Mouse (Mus musculus) regulatory T cell (primary cell): ENCODE data around the gene Shroom3.
"Not testable (repeated sequence)": the region's sequence is repeated elsewhere in the genome, so short reads cannot be mapped to it uniquely, and the experiment has no call there.

Experiments
- in situ Hi-C: fragments of 300-600 bp; cut with MboI, MseI; formaldehyde crosslinking; loops from one replicate; pipeline ENCODE4 v1.15.1; 2025; ENCODE audit warnings: high pct_unique_total_duplicates

Gene Shroom3

DNA sequence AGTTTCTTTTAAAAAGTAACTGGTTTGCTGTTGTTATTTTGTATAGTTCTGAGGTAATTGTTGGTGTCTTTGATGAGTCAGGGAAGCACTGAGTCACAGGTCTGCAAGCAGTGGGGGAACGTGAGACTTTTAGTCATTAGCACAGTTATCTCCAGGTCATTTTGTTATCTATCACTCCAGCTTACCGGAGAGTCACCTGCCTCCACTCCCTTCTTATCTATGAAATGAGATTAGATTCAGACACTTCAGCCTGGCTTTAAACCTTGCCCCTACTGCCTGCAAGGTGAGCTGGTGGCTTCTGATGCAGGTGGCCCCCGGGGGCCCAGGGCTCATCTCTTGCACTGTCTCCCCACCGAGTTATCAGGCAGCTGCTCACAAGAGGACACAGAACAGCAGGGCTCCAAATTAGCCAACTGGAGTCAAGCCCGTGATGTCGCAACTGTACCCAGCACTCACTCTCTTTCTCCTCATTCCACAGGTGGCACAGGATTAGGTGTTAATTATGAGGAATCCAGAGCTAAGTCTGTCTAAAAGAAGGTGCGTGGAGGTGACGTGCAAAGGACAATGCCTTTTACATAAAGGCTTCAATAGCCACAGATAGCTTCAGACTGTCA lies 205.5 kb downstream of the Shroom3 start:
- in situ Hi-C loops = no loop called here

DNA sequence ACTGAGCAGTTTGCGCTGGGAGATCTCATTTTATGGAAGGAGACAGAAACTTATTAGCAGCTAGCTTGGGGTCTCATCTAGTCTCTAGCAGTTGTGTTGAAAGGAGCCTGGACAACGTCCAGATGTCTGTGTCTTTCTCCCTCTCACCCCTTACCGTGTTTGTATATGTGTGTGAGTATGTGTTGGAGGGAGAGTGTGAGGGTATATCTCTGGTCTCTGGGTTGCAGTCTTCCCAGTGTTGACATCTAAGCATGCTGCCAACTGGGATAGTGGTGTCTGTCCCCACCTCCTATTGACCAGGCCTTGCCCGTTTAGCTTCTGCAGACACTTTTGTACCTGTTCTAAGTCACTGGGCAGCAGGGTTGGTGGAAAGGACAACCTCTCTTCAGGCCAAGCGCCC lies 207.7 kb downstream of the Shroom3 start:
- in situ Hi-C loops = no loop called here

DNA sequence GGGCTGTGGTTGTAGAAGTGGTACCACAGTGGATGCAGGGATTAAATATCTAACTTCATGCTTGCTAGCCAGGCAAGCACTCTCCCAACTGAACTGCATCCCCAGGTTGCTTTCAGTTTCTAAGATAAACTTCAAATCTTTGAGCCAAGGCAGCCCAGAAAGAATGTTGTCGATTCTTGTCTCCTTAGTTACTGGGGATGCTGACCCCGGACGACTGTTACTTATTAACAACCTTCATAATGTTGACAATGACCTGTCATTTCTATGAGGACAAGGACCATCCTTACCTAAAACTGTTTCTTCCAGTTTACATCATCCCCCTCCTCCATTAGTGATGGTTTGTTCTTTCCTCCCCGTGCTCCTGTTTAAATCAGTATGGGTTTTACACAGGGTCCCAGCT lies 210.0 kb downstream of the Shroom3 start:
- in situ Hi-C loops = no loop called here

DNA sequence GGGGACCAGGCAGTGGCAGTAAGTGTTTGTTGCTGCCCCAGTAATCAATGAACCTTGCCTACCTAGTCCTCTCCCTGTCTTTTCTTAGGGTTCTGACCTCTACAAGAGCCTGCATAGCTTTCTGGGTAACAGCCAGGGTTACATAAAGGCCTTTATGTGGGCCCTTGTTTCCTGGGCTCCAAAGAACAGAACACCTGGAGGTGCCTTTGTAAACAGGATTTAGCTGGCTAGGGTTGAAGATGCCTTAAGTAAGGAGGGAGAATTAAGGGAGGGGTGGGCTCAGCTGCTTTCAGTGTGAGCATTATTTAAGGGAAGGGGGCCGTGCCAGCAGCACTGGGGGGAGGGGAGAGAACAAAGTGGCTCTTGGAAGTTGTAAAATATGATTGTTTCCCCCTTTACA lies 210.5 kb downstream of the Shroom3 start:
- in situ Hi-C loops = no loop called here

DNA sequence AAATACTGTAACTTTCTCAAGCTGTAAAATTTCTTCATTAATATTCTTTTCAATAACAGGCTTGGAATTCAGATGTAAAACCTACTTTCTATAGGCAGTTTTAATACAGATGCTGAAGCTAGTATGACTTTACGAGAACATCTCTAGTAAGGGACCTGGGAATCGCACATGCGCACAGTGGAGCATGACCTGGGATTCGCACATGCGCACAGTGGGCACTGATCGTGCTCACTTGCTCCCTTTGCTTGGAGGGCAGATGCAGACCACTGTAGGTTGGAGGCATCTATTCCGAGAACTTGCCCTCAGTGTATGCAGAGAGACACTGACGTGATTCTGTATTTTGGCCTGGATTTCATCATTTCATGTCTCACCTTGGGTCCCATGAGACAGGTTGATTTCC lies 212.6 kb downstream of the Shroom3 start:
- in situ Hi-C loops = no loop called here

GRCm38 (mm10) chr5:92896725-92897280 lies 213.6 kb downstream of the Shroom3 start:
- in situ Hi-C loops = no loop called here

DNA sequence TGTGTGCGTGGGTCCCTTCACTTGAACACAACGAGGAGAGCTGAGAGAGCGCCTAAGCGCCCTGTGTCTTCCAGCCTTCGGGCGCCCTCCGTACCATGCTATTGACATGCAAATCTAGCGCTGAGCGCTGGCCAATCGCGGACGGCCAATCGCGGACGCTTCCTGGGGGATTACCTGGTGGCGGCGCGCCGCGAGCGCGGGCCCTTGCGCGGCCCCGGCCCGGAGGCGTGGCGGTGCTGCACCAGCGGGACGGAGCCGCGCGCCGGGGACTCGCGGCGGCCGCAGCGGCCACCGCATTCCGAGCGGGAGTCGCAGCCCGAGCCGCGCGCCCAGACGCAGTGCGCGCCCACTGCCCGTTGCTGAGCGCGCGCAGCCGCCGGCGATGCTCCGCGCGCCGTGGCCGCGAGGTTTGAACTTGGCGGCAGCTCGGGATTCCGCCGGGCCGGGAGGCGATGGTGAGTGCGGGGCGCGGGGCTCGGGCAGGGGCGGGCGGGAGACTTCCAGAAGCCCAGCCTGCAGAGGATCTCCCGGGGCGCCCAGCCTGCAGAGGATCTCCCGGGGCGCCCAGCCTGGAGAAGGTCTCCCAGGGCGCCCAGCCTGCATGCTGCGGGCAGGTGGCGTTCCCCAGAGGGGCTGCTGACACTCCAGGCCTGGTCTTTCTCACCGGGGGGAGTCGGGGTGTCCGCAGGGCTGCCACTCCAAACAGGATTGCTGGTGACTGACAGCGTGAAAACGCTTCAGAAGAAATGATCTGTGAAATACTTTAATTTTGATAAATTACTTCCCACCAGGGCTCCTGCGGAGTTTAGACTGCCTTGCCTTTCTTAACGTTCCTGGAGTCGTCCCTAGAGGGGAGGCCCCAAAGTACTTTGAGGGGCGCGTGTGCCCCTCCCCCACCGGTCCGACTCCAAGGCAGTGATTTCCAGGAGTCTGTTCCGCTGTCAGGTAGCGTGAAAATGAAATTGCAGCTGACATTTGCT lies 214.8 kb downstream of the Shroom3 start:
- in situ Hi-C loops = no loop called here

DNA sequence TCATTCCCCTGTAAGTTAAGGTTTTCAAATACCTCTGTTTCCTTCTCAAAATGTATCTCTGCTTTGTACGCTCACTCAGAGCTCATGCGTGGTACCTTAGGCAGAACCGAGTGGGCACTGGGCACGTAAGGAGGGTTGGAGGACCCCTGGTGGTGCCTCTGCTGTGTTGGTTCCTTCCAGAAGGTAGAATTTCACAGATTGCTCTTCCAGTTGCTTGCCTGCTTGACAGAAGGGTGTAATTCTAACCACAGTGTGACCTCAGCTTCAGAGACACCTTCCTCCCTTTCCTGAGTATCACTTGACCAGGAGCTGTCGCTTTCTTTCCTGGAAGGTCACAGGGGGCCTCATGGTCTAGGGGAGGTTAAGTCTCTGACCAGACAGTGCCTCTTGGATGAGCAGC lies 217.2 kb downstream of the Shroom3 start:
- in situ Hi-C loops = no loop called here

GRCm38 (mm10) chr5:92901870-92902269 lies 218.6 kb downstream of the Shroom3 start:
- in situ Hi-C loops = no loop called here

- in situ Hi-C loops = no loop called here
Measured at GRCm38 (mm10) chr5:92905146-92905545, 221.9 kb downstream of the Shroom3 start.

DNA sequence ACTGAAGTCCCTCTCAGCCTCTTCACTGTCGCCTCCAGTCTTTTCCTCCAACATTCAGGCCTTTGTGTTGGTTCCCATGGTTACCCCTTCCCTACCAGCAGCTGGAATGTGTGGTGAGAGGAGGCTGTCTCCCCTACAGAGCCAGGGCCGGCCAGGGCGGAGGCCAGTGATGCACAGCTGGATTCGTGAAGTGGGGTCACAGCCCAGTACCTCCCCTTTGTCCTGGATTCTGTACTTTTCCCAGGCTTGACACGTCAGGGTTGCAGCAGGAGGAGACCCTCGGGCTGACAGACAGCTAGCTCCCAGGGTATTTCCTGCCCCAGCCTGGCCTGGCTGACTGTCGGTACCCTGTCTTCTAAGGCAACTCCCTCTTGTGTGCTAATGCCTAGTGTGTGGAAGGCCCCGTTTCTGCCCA lies 222.4 kb downstream of the Shroom3 start:
- in situ Hi-C loops = no loop called here

- in situ Hi-C loops = no loop called here
Measured at GRCm38 (mm10) chr5:92908227-92908626, 225.0 kb downstream of the Shroom3 start.

DNA sequence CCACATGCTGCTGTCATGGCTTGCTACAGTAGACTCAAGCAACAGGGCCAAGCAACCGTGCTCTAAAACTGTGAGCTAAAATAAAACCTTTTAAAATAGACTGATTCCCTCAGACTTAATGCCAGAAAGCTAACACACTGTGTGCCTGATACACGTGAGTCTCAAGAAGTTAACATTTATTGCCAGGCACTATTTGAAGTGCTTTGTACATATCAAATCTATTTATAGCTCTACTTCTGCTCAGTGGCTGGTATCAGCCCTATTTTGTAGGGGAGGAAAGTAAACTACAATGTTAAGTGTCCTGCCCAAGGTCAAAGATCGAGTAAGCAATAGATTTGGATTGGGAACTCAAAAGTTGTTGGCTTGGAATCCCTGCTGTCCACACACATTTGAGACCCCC lies 227.6 kb downstream of the Shroom3 start:
- in situ Hi-C loops = no loop called here

DNA sequence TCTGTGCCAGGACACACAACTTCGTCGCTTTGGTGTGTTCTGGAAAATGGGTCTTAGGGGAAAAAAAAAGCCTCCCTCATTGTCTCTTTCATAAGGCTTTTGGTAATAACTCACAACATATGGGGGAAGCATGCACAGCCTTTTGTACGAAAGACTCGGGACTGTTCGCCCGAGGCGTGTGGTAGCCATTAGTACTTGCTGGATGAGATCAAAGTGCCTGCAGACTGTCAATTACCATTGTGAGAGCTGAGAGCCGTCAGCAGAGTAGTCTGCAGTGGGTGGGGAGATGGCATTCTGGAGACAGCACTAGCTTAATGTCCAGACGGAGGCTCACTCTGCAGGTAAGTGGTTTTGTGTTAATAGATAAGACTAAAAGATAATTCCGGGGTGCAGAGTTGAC lies 232.2 kb downstream of the Shroom3 start:
- in situ Hi-C loops = no loop called here

DNA sequence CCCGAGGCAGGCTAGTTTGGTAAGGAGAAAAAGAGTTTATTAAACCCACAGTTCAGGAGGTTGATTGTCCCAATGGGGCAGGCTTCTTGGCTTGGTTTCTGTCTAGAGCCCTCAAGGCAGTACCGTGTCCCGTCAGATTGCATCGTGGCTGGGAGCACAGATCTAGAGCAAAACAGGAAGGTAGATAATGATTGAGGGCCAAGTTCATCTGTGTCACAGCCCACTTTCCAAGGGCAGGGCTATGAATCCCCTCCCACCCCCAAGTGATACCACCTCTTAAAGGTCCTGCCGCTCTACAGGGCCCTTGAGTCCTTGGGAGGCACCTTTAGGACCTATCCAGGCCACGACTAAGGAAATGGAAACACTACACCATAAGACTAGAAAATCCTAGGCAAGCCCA lies 234.5 kb downstream of the Shroom3 start:
- in situ Hi-C loops = no loop called here

DNA sequence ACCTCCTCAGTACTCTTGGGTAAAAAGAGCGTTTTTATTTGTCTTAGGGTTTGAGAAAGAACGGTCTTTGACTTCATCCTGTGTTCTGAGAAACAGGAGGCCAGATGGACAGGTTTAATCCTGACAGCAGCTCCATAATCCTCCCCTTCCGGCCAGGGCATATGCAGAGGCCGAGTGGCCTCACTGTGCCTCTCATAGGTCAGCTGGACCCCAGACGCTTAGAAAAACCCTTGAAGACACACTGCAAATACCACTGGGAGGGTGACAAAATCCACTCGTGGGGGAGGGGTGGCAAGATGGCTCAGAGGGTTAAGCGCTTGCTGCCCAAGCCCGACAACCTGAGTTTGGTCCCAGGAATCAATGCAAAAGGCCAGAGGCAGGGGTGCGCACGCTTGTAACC lies 234.9 kb downstream of the Shroom3 start:
- in situ Hi-C loops = no loop called here

- in situ Hi-C loops = no loop called here
Measured at GRCm38 (mm10) chr5:92918866-92919265, 235.6 kb downstream of the Shroom3 start.

GRCm38 (mm10) chr5:92919390-92919789 lies 236.2 kb downstream of the Shroom3 start:
- in situ Hi-C loops = no loop called here

DNA sequence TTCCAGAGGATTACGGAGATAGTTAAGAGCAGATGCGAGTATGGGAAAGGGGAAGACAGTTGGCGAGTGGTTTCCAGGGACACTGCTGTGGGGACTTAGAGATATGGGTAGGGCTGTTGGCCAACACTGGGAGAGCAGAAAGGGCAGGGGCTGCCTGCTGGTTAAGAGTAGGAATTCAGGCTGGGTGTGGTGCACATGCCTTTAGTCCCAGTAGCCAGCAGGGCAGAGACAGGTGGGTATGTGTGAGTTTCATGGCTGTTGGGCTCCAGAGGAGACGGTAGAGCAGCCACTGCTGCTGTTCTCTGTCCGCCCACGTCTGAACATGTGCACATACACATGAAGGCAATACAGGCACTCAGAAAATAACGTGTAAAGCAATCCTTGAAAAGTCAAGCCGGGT lies 237.7 kb downstream of the Shroom3 start:
- in situ Hi-C loops = no loop called here

DNA sequence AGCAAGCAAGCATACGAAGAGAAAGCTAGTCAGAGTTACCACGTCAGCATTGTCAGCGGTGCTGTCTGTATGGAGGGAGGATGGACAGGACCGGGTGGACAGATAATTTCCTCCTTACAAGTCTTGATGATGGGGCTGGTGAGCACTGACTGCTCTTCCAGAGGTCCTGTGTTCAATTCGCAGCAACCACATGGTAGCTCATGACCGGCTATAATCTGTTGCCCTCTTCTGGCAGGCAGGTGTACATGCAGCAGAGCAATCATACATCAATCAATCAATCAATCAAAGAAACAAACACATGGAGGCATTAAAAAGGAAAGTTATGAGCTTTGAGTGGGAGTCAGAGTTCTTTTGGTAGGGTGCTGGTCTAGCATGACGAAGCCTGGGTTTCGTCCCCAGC lies 238.5 kb downstream of the Shroom3 start:
- in situ Hi-C loops = no loop called here

GRCm38 (mm10) chr5:92922981-92923380 lies 239.7 kb downstream of the Shroom3 start:
- in situ Hi-C loops = not testable (repeated sequence)

DNA sequence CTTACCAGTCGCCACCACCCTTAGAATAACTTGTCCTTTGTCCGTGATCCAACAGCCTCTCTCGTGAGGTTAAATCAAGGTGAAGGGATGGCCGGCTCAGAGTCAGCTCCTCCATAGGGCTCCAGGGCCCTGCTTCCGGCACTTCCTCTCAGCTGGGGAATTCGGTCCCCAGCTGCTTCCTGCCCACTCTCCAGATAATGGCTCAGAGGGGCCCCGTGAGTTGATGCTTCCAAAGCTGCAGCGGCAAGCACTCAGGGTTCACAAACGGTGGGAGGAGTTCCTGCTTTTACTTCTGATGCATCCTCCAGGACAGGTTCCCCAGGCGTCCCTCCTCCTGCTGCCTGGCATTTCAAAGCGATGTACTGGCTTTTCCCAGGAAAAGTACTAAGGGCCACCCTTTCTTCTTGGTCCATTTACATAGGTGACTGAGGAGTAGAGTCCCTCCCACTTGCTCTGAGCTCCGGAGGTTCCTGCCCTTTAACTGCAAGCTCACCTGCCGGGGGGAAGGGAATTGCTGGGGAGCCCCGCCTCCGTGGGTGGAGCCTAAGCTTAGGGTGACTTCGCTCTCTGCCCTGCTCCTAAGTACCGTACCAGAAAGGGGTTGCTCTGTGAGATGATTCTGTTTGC lies 241.7 kb downstream of the Shroom3 start:
- in situ Hi-C loops = no loop called here
